Mouse (Mus musculus) kidney, postnatal 0 days (tissue): ENCODE measurements at regions not wholly inside any gene's neighbourhood (a gene's known extent, or its start where the extent isn't known, plus 50 kb on each side); places are given as distances from the start of the nearest gene placed in this dataset.

ENCODE experiments used
- ATAC-seq: fragments of 200-750 bp; cut with Nextera tagmentation; replicated peaks from 2 replicates; pipeline ENCODE4 v1.8.0; 2017; ENCODE audit warnings: low read depth, moderate number of reproducible peaks, moderate TSS enrichment, moderate library complexity; ENCODE audit not compliant: low FRiP score
- DNase-seq: peaks from one replicate; pipeline ENCODE4 v3.0.0-alpha.2; 2016; ENCODE audit warnings: low spot score
- H3K27ac ChIP-seq: fragments of 300-500 bp; sonication (generic); 2 replicates; pipeline ENCODE4 v1.5.1; 2014; ENCODE audit warnings: mild to moderate bottlenecking
- H3K27me3 ChIP-seq: fragments of 300-500 bp; sonication (generic); 2 replicates; pipeline ENCODE4 v1.6.1; 2014; ENCODE audit warnings: low read length, mixed read lengths; ENCODE audit not compliant: insufficient read depth
- H3K36me3 ChIP-seq: fragments of 300-500 bp; sonication (generic); 2 replicates; pipeline ENCODE4 v1.6.1; 2014; ENCODE audit warnings: low read length, mixed read lengths; ENCODE audit not compliant: insufficient read depth
- H3K4me1 ChIP-seq: fragments of 300-500 bp; sonication (generic); replicated peaks from 2 replicates; pipeline ENCODE4 v1.6.1; 2014; ENCODE audit warnings: antibody characterized with exemption, low read length, mixed read lengths; ENCODE audit not compliant: insufficient read depth
- H3K4me2 ChIP-seq: fragments of 300-500 bp; sonication (generic); 2 replicates; pipeline ENCODE4 v1.6.1; 2014; ENCODE audit warnings: mild to moderate bottlenecking, low read length, moderate library complexity, mixed read lengths
- H3K4me3 ChIP-seq: fragments of 300-500 bp; sonication (generic); replicated peaks from 2 replicates; pipeline ENCODE4 v1.5.1; 2014; ENCODE audit warnings: low read depth, low read length
- H3K9ac ChIP-seq: fragments of 300-500 bp; sonication (generic); 2 replicates; pipeline ENCODE4 v1.6.1; 2014; ENCODE audit warnings: low read depth, low read length
- H3K9me3 ChIP-seq: fragments of 300-500 bp; sonication (generic); replicated peaks from 2 replicates; pipeline ENCODE4 v1.6.1; 2016; ENCODE audit warnings: low read length, inconsistent platforms, mixed read lengths
- CTCF ChIP-seq: IDR thresholded peaks from 2 replicates; pipeline ENCODE4 v1.5.1; 2016; ENCODE audit warnings: antibody characterized with exemption, low read depth, mild to moderate bottlenecking, moderate library complexity
- WGBS: fragments of 180-500 bp; shearing (Covaris S2); extraction: QIAGEN DNeasy Blood & Tissue Kit; methylation state at CpG from one replicate; pipeline ENCODE4 v1.1.7; 2014; 5-methylcytosine and 5-hydroxymethylcytosine counted together

DNA sequence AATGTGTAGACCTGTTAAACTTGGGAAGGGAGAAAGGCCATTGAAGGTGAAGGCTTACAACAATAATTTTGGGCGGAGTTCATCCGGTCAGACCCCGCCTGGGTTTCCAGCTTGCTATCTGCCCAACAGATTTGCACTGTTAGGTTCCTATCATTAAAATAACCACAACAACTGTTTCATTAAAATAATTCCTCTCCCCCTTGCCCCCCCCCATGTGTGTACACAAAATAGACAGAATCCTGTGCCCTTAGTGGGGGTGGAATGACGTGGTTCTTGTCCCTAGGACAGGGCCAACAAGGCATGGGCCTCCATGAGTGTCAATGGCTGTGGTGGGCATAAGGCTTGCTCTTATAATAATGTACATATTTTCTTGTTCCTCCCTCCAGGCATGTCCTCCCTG is 65.6 kb upstream of the Ccn6 start:
- DNase-seq (no peak), ATAC-seq (no peak)
- Histone ChIP-seq H3K27ac (no peak overlapping the region), H3K4me1 (0 out of 2 replicates have a peak, but pooled peaks cover 4% of the 10 kb centered on the region), H3K36me3 (no peaks in the 10 kb centered on the region), H3K4me2 (no peak overlapping the region), H3K9ac (no peak overlapping the region), H3K27me3 (no peaks in the 10 kb centered on the region), H3K9me3 (no peaks in the 10 kb centered on the region), H3K4me3 (no peak overlapping the region)
- no peak for TF ChIP-seq CTCF
- WGBS, result 86% methylated on average over 4 of the region's 4 CpGs

DNA sequence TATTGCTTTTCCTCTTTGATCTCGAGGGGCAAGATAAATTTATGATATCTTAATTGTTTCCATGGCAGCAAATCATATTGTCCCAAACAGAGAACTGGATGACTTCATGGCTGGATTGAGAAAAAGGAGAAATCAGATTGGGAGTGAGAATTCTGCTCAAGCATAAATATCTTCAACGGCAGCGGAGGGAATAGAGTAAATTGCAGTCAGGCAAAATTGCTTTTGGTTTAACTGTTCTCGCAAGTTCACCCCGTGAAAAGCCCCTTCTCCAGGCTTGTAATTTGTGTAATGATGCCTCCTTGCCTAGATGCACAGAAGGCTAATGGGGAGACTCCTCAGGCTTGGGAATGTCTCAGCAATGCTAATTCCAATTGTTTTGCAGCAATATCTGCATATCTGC is 64.4 kb upstream of the Ccn6 start:
- DNase-seq, result peak; percentile 45
- Histone ChIP-seq H3K4me3 (0 out of 2 replicates have a peak overlapping the region, but pooled peaks have one; percentile 4), H3K4me2 (peak overlapping the region; percentile 39), H3K9me3 (no peaks in the 10 kb centered on the region), H3K36me3 (no peaks in the 10 kb centered on the region), H3K4me1 (0 out of 2 replicates have a peak, but pooled peaks cover 4% of the 10 kb centered on the region), H3K9ac (no peak overlapping the region), H3K27ac (no peak overlapping the region), H3K27me3 (no peaks in the 10 kb centered on the region)
- no peak for ATAC-seq
- WGBS, result 30% methylated on average over 5 of the region's 5 CpGs
- TF ChIP-seq CTCF, result no peak

DNA sequence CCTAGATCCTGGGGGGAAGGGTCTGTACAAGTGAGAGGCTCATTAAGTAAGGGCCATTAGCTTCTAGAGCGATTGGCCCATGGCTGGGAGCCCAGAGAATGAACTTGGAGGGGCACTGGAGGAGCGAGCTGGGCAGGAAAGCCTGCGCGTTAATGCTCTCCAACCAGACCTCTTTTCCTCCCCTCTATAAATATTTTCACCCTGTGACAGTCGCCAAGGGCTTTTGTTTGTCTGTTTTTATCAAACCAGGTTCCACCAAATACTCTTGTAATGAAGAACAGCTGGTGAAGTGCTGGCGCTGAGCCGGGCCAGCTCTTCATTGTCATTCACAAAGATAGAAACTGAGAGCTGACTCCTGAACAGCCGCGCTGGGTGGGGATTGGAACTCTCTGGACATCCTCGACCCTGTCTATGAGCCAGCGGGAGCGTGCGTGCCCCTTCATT is 63.9 kb upstream of the Ccn6 start:
- H3K27ac ChIP-seq, result no peak overlapping the region
- WGBS, result 18% methylated on average over 13 of the region's 13 CpGs
- H3K27me3 ChIP-seq, result no peaks in the 10 kb centered on the region
- no peak overlapping the region for H3K9ac ChIP-seq
- H3K4me2 ChIP-seq, result peak overlapping the region; percentile 39
- 0 out of 2 replicates have a peak, but pooled peaks cover 4% of the 10 kb centered on the region for H3K4me1 ChIP-seq
- TF ChIP-seq CTCF, result no peak
- no peaks in the 10 kb centered on the region for H3K36me3 ChIP-seq
- H3K9me3 ChIP-seq, result no peaks in the 10 kb centered on the region
- peak; percentile 40 for DNase-seq
- no peak for ATAC-seq
- peak overlapping the region; percentile 4; the same call in 1 of the 2 replicates for H3K4me3 ChIP-seq

DNA sequence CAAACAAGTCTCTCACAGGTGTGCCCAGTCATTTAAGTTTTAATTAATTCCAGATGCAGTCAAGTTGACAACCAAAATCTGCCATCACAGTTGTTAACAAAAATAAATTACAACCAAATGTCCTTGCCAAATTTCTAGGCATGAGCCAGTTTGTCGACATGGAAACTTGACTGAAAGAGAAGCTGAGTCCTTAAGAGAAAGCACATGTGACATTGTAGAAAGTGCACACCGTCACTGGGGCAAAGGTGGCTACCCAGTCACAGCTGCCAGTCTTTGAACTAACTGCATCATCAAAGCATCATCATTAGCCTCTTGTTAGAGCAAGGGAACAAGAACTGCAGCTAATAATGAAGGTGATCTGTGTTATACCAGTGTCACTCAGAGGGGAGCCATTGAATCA is 62.9 kb upstream of the Ccn6 start:
- no peak overlapping the region for H3K4me2 ChIP-seq
- no peaks in the 10 kb centered on the region for H3K9me3 ChIP-seq
- H3K27me3 ChIP-seq, result no peaks in the 10 kb centered on the region
- H3K36me3 ChIP-seq, result no peaks in the 10 kb centered on the region
- ATAC-seq (no peak), DNase-seq (no peak)
- 38% methylated on average over 2 of the region's 2 CpGs for WGBS
- H3K4me3 ChIP-seq, result no peak overlapping the region
- H3K9ac ChIP-seq, result no peak overlapping the region
- 0 out of 2 replicates have a peak, but pooled peaks cover 4% of the 10 kb centered on the region for H3K4me1 ChIP-seq
- TF ChIP-seq CTCF, result no peak
- H3K27ac ChIP-seq, result no peak overlapping the region

DNA sequence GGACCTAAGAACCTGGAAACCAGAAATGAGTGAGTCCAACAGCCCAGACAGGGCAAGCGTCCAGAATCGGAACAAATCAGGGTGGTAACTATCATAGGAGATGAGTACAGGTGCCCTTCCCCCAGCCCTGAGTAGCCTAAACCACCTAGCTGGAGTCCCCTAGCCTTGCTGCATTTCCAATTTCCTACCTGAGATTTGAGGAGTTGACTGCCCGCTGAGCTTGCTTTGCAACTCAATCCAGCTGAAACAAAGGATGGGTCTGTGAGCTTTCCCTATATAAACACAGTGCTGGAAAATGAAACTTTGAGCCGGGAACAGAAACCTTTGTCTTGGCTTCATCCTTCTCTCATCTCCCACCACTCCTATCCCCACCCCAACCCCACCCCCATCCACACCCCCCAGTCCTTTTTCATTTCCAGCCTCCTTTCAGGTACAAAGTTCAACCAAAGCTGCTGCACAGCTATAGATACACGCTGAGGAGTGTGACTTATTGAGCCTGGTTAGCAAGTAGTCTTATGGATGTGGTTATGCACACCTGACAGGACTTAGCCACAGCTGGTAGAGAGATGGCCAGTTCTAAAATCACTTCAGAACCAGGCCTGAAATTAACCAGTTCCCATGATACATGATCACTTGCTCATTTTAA is 61.0 kb upstream of the Ccn6 start:
- no peak for ATAC-seq
- no peaks in the 10 kb centered on the region for H3K9me3 ChIP-seq
- H3K27ac ChIP-seq, result no peak overlapping the region
- no peak for DNase-seq
- H3K36me3 ChIP-seq, result no peaks in the 10 kb centered on the region
- no peak for TF ChIP-seq CTCF
- H3K4me3 ChIP-seq, result no peak overlapping the region
- H3K4me1 ChIP-seq, result 0 out of 2 replicates have a peak, but pooled peaks cover 4% of the 10 kb centered on the region
- 55% methylated on average over 5 of the region's 5 CpGs for WGBS
- H3K9ac ChIP-seq, result no peak overlapping the region
- no peak overlapping the region for H3K4me2 ChIP-seq
- H3K27me3 ChIP-seq, result no peaks in the 10 kb centered on the region

DNA sequence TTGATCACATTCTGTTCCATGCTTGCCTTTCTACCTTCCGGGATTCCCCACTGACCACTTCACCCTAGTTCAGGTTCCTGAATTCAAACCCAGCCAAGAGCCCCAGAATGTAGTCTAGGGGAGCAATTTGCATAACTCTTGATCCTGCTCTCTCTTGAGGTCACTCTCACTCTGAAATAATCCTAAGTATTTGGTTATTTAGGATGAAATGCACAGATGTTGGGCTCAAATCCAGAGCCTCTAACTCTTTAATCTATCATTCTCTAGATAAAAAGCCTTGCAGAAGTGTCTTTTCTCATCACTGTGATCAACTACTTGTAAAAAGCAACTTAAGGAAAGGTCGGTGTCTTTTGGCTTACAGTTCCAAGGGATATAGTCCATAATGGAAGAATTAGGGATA is 57.4 kb upstream of the Ccn6 start:
- TF ChIP-seq CTCF, result no peak
- Histone ChIP-seq H3K9me3 (no peaks in the 10 kb centered on the region), H3K4me3 (no peak overlapping the region), H3K9ac (no peak overlapping the region), H3K4me2 (no peak overlapping the region), H3K27me3 (no peaks in the 10 kb centered on the region), H3K4me1 (no peaks in the 10 kb centered on the region), H3K27ac (no peak overlapping the region), H3K36me3 (no peaks in the 10 kb centered on the region)
- WGBS, result 92% methylated on average over 2 of the region's 2 CpGs
- no peak for ATAC-seq
- DNase-seq, result no peak

DNA sequence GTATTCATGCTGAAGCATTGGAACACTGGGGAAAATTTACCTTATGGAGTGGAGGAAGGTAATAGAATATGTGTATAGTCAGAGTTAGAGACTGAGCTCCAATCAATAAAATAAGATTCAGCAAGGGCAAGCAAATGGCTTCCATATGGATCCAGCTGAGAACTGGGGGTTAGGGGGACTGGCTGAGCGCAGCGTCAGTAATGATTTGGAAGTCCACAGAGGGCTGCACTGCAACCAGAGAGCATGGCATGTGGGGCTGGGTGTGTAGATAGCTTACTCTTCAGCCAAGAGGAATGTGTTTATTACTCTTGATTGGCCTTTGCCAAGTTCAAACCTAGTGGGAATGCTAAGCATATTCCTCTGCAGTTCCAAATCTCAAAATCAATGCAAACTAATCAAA is 55.8 kb upstream of the Ccn6 start:
- Histone ChIP-seq H3K4me2 (no peak overlapping the region), H3K9me3 (no peaks in the 10 kb centered on the region), H3K27ac (no peak overlapping the region), H3K9ac (no peak overlapping the region), H3K4me3 (no peak overlapping the region), H3K4me1 (no peaks in the 10 kb centered on the region), H3K27me3 (no peaks in the 10 kb centered on the region), H3K36me3 (no peaks in the 10 kb centered on the region)
- ATAC-seq, result no peak
- DNase-seq, result no peak
- WGBS, result 83% methylated on average over 2 of the region's 2 CpGs
- no peak for TF ChIP-seq CTCF
